Mouse (Mus musculus) liver, embryonic 12.5 days (tissue): ENCODE measurements at regions not wholly inside any gene's neighbourhood (a gene's known extent, or its start where the extent isn't known, plus 50 kb on each side); places are given as distances from the start of the nearest gene placed in this dataset.

Experiments used
- ATAC-seq: fragments of 200-750 bp; cut with Nextera tagmentation; 2 replicates; pipeline ENCODE4 v1.8.0; 2017; ENCODE audit warnings: moderate number of reproducible peaks, mild to moderate bottlenecking, moderate library complexity
- H3K27ac ChIP-seq: fragments of 300-500 bp; sonication (generic); 2 replicates; pipeline ENCODE4 v1.5.1; 2016; ENCODE audit warnings: mild to moderate bottlenecking
- H3K27me3 ChIP-seq: fragments of 300-500 bp; sonication (generic); replicated peaks from 2 replicates; pipeline ENCODE4 v1.6.1; 2016; ENCODE audit warnings: mild to moderate bottlenecking, moderate library complexity
- H3K36me3 ChIP-seq: fragments of 300-500 bp; sonication (generic); 2 replicates; pipeline ENCODE4 v1.6.1; 2016; ENCODE audit warnings: mild to moderate bottlenecking, moderate library complexity
- H3K4me1 ChIP-seq: fragments of 300-500 bp; sonication (generic); 2 replicates; pipeline ENCODE4 v1.6.1; 2016
- H3K4me2 ChIP-seq: fragments of 300-500 bp; sonication (generic); 2 replicates; pipeline ENCODE4 v1.6.1; 2016; ENCODE audit warnings: mild to moderate bottlenecking, moderate library complexity
- H3K4me3 ChIP-seq: fragments of 300-500 bp; sonication (generic); 2 replicates; pipeline ENCODE4 v1.5.1; 2016; ENCODE audit warnings: mild to moderate bottlenecking, moderate library complexity
- H3K9ac ChIP-seq: fragments of 300-500 bp; sonication (generic); 2 replicates; pipeline ENCODE4 v1.6.1; 2016; ENCODE audit warnings: mild to moderate bottlenecking, moderate library complexity
- H3K9me3 ChIP-seq: fragments of 300-500 bp; sonication (generic); replicated peaks from 2 replicates; pipeline ENCODE4 v1.6.1; 2016; ENCODE audit warnings: mild to moderate bottlenecking, moderate library complexity
- WGBS: fragments of 180-500 bp; shearing (Covaris S2); methylation state at CpG from one replicate; pipeline ENCODE4 v1.1.7; 2016; ENCODE audit not compliant: insufficient replicate concordance; 5-methylcytosine and 5-hydroxymethylcytosine counted together

DNA sequence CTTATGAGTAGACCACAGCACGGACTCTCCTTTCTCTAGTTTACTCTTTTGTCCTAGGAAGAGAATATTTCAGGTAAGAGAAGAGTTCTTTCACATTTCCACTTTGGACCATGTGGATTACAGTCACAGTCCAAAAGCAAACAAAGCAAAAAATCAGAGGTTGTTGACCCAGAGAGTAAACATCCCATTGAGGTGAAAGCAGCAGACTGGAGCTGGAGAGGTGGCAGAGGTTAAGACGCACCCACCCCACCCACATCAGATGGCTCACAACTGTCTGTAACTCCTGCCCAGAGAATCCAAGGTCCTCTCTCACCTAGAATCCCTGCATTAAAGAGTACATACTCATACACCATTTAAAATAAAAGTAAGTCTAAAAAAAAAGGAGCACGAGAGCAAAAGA, 241.7 kb downstream of the Rnf152 start:
- H3K27me3 ChIP-seq, result no peaks in the 10 kb centered on the region
- no peak overlapping the region for H3K27ac ChIP-seq
- H3K9me3 ChIP-seq, result no peaks in the 10 kb centered on the region
- no peaks in the 10 kb centered on the region for H3K36me3 ChIP-seq
- H3K9ac ChIP-seq, result no peak overlapping the region
- ATAC-seq, result no peak
- no peaks in the 10 kb centered on the region for H3K4me1 ChIP-seq
- 70% methylated on average over 3 of the region's 3 CpGs for WGBS
- no peak overlapping the region for H3K4me2 ChIP-seq
- no peak overlapping the region for H3K4me3 ChIP-seq

DNA sequence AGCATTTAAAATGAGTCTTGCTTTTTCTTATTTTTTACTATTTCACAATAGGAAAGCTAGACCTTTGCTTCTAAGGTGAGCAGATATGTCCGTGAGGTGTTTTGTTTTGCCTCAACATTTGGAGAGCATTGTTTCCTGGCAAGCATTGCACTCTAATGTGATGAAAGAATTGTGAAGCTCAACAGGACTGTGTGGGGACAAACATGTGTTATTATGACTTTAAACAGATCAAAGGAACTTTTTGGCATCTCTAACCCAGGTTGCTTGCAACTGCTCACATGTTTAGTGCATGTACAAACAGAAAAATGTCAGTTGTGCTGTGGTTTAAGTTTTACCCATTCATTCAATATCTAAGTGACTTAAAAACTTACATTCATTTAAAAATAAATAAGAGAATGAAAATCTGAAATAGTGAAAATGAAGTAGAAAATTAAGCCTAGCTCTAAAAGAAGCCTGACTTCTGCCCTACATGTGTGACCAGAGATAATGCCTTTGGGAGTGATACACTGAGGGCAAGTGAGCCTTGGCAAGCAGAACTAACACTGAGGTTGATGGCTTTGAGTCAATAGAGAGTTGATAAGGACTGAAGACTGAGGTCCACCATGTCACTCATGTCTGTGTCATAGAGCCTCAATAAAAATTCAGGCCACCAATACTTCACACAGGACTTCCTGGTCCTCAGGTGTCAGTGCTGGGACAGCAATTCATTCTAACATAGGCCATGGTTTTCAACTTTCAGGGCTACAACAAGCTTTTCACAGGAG, 243.6 kb downstream of the Rnf152 start:
- Histone ChIP-seq H3K4me1 (no peaks in the 10 kb centered on the region), H3K27ac (no peak overlapping the region), H3K9ac (no peak overlapping the region), H3K4me3 (no peak overlapping the region), H3K9me3 (no peaks in the 10 kb centered on the region), H3K36me3 (no peaks in the 10 kb centered on the region), H3K27me3 (no peaks in the 10 kb centered on the region), H3K4me2 (no peak overlapping the region)
- no peak for ATAC-seq
- WGBS, result 56% methylated on average over 1 of the region's 1 CpGs

DNA sequence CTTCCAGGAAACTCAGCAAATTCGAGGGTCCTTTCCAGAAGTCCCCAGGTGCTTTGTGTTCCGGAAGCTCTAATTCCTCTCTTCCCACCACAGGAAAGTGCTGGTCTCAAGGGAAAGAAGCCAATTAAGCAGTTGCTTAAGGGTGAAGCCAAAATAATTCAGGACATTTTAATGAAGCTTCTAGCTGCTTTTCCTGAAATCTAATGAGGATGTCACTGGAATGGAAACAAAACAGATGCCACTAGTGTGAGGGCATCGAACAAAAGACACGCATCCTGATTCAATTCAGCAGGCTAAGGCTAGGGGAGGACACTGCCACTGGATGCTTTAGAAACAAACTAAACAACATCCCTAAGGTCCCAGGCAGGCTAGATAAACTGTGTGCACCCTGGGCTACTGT, 245.3 kb downstream of the Rnf152 start:
- H3K27me3 ChIP-seq, result no peaks in the 10 kb centered on the region
- no peaks in the 10 kb centered on the region for H3K9me3 ChIP-seq
- H3K9ac ChIP-seq, result no peak overlapping the region
- H3K4me3 ChIP-seq, result no peak overlapping the region
- no peak for ATAC-seq
- no peaks in the 10 kb centered on the region for H3K4me1 ChIP-seq
- 63% methylated on average over 4 of the region's 4 CpGs for WGBS
- H3K4me2 ChIP-seq, result no peak overlapping the region
- H3K36me3 ChIP-seq, result no peaks in the 10 kb centered on the region
- H3K27ac ChIP-seq, result no peak overlapping the region

DNA sequence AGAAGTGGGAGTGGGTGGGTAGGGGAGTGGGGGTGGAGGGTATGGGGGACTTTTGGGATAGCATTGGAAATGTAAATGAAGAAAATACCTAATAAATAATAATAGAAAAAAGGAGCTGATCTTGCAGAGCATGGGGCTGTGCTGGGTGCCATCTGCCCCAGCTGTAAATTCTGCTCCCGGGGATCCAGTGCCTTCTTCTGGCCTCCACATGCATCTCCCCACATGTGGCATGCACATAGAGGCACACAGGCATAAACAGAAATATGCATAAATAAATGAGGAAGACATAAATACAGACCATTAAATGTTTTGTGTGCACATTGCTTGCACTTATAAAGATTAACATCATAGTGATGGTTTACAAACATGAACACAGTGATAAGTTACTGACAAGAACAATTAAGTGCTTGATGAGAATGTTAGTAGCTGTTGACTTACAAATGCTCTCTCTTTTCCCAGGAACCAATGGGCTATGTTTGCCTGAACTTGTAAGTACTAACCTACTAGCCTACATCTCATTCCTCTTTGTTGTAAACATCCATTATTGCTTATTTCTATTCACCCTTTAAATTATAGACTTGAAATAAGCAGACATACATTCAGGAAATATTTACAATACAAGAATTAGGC, 245.8 kb downstream of the Rnf152 start:
- Histone ChIP-seq H3K9me3 (no peaks in the 10 kb centered on the region), H3K27ac (no peak overlapping the region), H3K4me2 (no peak overlapping the region), H3K9ac (no peak overlapping the region), H3K4me1 (no peaks in the 10 kb centered on the region), H3K27me3 (no peaks in the 10 kb centered on the region), H3K36me3 (no peaks in the 10 kb centered on the region), H3K4me3 (no peak overlapping the region)
- ATAC-seq, result no peak
- WGBS, result 59% methylated on average over 1 of the region's 1 CpGs

DNA sequence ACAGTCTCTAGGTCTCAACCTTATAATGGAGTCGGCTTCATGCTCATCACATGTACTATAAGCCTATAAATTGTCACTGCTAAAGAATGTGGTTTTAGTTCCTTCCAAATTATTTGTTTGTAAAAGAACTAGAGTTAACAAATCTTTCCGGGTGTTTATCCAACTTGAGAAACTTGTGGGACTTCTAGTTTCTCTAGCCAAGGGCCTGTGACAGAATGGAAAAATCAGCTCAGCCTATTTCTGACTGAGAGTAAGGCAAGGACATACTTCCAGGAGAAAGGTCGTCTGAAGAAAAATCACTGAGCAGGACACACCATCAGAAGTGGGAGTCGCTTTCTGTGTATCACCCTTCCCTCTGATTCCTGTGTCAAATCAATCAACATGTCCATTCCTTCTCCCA, 248.7 kb downstream of the Rnf152 start:
- Histone ChIP-seq H3K4me1 (no peaks in the 10 kb centered on the region), H3K27me3 (no peaks in the 10 kb centered on the region), H3K27ac (no peak overlapping the region), H3K9me3 (no peaks in the 10 kb centered on the region), H3K36me3 (no peaks in the 10 kb centered on the region), H3K4me2 (no peak overlapping the region), H3K4me3 (no peak overlapping the region), H3K9ac (no peak overlapping the region)
- no peak for ATAC-seq
- WGBS, result 57% methylated on average over 4 of the region's 4 CpGs

DNA sequence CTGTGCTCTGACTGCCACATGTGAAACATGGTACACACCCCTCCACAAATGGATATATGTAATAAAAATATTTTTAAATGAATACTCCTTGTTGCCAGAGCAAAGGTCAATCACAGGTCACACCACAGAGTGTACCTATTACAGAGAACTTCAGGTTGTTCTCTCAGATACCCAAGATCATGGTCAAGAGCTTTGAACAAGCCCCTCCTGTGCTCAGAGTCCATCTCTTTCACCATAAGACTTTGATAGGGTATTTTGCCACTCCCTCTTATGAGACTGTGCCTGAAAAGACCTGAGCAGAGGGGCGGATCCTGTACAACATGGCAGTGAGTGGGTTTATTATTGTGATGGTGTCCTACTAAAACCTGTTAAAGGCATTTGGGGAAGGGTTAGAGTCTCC, 249.3 kb downstream of the Rnf152 start:
- H3K9ac ChIP-seq, result no peak overlapping the region
- no peak overlapping the region for H3K27ac ChIP-seq
- H3K27me3 ChIP-seq, result no peaks in the 10 kb centered on the region
- no peak overlapping the region for H3K4me3 ChIP-seq
- 69% methylated on average over 1 of the region's 1 CpGs for WGBS
- ATAC-seq, result no peak
- H3K9me3 ChIP-seq, result no peaks in the 10 kb centered on the region
- H3K4me1 ChIP-seq, result no peaks in the 10 kb centered on the region
- no peak overlapping the region for H3K4me2 ChIP-seq
- no peaks in the 10 kb centered on the region for H3K36me3 ChIP-seq

DNA sequence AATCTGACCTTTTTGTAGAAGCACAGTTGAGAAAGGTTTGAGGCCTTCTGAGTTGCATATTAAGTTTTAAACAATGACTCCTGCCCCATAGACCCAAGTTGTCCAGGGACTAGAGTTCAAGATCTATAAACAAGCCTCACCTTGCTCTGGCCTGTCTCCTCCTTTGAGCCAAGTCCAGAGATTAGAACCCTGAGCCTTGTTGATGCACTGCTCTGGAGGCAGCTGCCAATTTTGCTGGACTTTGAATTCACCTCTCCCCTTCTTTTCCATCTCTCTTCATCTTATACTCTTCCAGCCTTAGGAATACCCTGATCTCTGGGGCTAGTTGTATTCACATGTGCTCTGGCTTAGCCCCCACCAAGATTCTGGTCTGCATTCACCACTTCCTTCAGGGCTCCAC, 251.3 kb downstream of the Rnf152 start:
- H3K4me3 ChIP-seq, result no peak overlapping the region
- ATAC-seq, result no peak
- no peaks in the 10 kb centered on the region for H3K36me3 ChIP-seq
- no peaks in the 10 kb centered on the region for H3K4me1 ChIP-seq
- H3K27me3 ChIP-seq, result no peaks in the 10 kb centered on the region
- H3K4me2 ChIP-seq, result no peak overlapping the region
- H3K9me3 ChIP-seq, result no peaks in the 10 kb centered on the region
- no peak overlapping the region for H3K27ac ChIP-seq
- H3K9ac ChIP-seq, result no peak overlapping the region

DNA sequence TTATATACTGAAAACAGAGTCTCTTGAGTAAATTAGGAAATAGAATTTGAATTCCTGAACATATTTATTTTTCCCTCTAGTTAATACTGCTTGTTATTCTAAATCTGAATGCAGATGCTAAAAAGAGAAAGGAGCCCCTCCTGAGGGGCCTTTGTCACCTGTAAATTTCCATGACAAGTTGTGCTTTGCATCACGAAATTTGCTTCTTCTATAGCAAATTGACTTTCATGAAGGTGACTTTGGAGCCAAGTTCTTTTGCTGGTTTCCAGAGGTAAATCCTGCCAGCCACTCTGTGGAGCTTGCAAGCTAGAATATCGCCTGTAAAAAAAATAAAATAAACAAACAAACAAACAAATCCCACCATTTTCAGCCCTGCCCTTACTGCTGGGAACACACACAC, 261.4 kb downstream of the Rnf152 start:
- no peak overlapping the region for H3K27ac ChIP-seq
- H3K4me1 ChIP-seq, result no peaks in the 10 kb centered on the region
- H3K36me3 ChIP-seq, result no peaks in the 10 kb centered on the region
- H3K9ac ChIP-seq, result no peak overlapping the region
- 49% methylated on average over 2 of the region's 2 CpGs for WGBS
- H3K27me3 ChIP-seq, result no peaks in the 10 kb centered on the region
- no peaks in the 10 kb centered on the region for H3K9me3 ChIP-seq
- no peak overlapping the region for H3K4me3 ChIP-seq
- no peak for ATAC-seq
- no peak overlapping the region for H3K4me2 ChIP-seq

DNA sequence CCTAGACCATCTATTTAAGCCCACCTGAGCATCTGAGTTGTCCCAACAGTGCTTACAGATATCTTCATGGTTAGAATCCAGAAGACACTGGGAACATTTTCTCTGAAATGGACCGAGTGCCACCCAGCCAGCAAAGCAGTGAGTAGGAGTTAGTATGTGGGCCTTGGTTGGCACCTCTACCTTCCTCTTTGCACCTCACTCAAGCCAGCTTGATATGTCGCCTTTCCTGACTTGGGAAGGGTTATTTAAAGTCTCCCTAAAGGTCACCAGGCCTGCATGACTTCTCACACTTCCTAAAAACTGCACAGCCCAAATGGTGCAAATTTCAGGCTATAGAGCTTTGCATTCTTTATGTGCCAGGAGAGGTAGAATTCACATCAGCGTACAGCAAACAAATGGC, 262.0 kb downstream of the Rnf152 start:
- no peaks in the 10 kb centered on the region for H3K9me3 ChIP-seq
- H3K4me3 ChIP-seq, result no peak overlapping the region
- H3K27ac ChIP-seq, result no peak overlapping the region
- ATAC-seq, result no peak
- WGBS, result 57% methylated on average over 3 of the region's 3 CpGs
- no peaks in the 10 kb centered on the region for H3K4me1 ChIP-seq
- no peaks in the 10 kb centered on the region for H3K36me3 ChIP-seq
- no peak overlapping the region for H3K4me2 ChIP-seq
- H3K27me3 ChIP-seq, result no peaks in the 10 kb centered on the region
- no peak overlapping the region for H3K9ac ChIP-seq

DNA sequence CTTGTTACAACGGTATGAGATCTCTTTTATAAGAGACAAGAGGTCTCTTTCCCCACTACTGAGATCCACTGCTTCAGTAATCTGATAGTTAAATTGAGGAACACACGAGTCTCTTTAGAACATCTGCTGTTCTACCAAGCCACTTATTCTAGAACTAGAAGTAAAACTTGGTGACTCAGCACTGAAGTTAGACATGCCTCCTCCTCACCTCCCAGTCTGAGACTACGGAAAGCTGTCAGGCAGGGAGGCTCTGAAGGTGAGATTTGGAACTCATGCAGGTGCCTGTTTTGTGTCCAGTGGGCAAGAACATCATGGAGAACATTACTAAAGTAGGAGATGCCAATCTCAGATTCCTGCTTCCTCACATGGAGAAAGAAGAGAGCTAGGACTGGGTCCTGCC, 262.6 kb downstream of the Rnf152 start:
- 48% methylated on average over 3 of the region's 3 CpGs for WGBS
- Histone ChIP-seq H3K27me3 (no peaks in the 10 kb centered on the region), H3K27ac (no peak overlapping the region), H3K9me3 (no peaks in the 10 kb centered on the region), H3K4me2 (no peak overlapping the region), H3K9ac (no peak overlapping the region), H3K4me3 (no peak overlapping the region), H3K36me3 (no peaks in the 10 kb centered on the region), H3K4me1 (no peaks in the 10 kb centered on the region)
- no peak for ATAC-seq

DNA sequence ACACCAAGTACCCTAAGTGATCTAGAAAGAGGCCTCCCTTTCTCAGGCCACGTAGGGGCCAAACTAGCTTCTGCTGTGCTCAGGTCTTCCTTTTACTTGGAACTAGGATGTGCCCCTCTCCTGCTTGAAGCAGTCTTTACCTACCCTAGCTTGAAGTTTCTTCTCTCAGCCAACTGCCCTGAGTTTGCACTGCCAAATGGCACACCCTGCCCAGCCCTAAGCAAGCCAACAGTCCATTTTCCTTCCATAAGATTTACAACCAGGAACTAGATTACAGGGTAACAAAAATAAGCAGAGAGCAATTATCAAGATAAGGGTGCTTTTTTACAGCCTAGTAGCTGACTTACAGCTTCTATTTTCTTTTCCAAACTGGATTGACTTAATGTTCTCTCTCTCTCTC, 263.5 kb downstream of the Rnf152 start:
- Histone ChIP-seq H3K4me3 (no peak overlapping the region), H3K9ac (no peak overlapping the region), H3K4me1 (no peaks in the 10 kb centered on the region), H3K27ac (no peak overlapping the region), H3K36me3 (no peaks in the 10 kb centered on the region), H3K9me3 (no peaks in the 10 kb centered on the region), H3K27me3 (no peaks in the 10 kb centered on the region), H3K4me2 (no peak overlapping the region)
- 38% methylated on average over 1 of the region's 1 CpGs for WGBS
- no peak for ATAC-seq

DNA sequence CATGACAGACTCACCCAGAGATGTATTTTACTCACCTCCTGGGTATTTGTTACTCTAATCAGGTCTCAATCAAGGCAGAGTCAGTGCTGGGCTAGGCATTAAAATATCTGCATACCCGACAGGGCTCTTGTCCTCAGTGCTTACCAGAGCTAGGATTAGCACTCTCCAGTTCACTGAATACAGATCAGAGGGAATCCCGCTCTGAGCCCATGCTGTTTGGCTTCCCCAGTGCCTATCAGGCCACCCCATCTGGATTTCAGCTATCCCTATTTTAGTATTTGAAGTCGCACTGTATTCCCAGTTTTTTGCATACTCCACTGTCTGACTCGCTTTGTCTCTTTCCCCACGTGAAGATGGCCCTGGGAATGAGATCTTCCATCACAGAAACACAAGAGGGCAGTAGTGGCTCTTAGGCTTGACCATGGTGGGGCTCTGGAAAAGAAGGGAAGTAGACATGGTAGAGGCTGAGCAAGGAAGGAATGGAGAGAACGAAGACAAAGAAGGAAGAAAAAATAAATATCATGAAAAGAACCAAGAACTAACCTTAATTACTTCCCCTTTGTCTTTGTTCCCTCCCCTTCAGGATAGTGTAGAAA, 264.1 kb downstream of the Rnf152 start:
- H3K4me1 ChIP-seq, result no peaks in the 10 kb centered on the region
- 16% methylated on average over 6 of the region's 6 CpGs for WGBS
- no peak overlapping the region for H3K9ac ChIP-seq
- no peak for ATAC-seq
- no peaks in the 10 kb centered on the region for H3K9me3 ChIP-seq
- H3K36me3 ChIP-seq, result no peaks in the 10 kb centered on the region
- no peak overlapping the region for H3K4me2 ChIP-seq
- H3K4me3 ChIP-seq, result no peak overlapping the region
- no peaks in the 10 kb centered on the region for H3K27me3 ChIP-seq
- H3K27ac ChIP-seq, result no peak overlapping the region
